Mouse (Mus musculus) stomach, embryonic 14.5 days (tissue): ENCODE data around the gene Tnfsfm13. TPM values are rescaled to one million over a fixed set of nuclear protein-coding genes. Genes with fewer than 3 reads are reported as not detected.

Source experiments
- ATAC-seq: fragments of 200-750 bp; cut with Nextera tagmentation; 2 replicates; pipeline ENCODE4 v1.8.0; 2017; ENCODE audit warnings: low read depth, moderate TSS enrichment; ENCODE audit not compliant: insufficient number of reproducible peaks, insufficient read depth, low FRiP score
- H3K27ac ChIP-seq: fragments of 300-500 bp; sonication (generic); 2 replicates; pipeline ENCODE4 v1.5.1; 2014; ENCODE audit warnings: mild to moderate bottlenecking, low read length, moderate library complexity, mixed read lengths
- H3K27me3 ChIP-seq: fragments of 300-500 bp; sonication (generic); 2 replicates; pipeline ENCODE4 v1.6.1; 2014; ENCODE audit warnings: low read length, control low read depth, mixed read lengths; ENCODE audit not compliant: control insufficient read depth, insufficient read depth
- H3K36me3 ChIP-seq: fragments of 300-500 bp; sonication (generic); 2 replicates; pipeline ENCODE4 v1.6.1; 2014; ENCODE audit warnings: mild to moderate bottlenecking, control low read depth, low read length, moderate library complexity, mixed read lengths; ENCODE audit not compliant: control insufficient read depth, insufficient read depth
- H3K4me1 ChIP-seq: fragments of 300-500 bp; sonication (generic); 2 replicates; pipeline ENCODE4 v1.6.1; 2014; ENCODE audit warnings: low read length, control low read depth, mixed read lengths; ENCODE audit not compliant: control insufficient read depth, insufficient read depth
- H3K4me2 ChIP-seq: fragments of 300-500 bp; sonication (generic); replicated peaks from 2 replicates; pipeline ENCODE4 v1.6.1; 2014; ENCODE audit warnings: low read depth, low read length, control low read depth
- H3K4me3 ChIP-seq: fragments of 300-500 bp; sonication (generic); 2 replicates; pipeline ENCODE4 v1.5.1; 2014; ENCODE audit warnings: low read depth, low read length, control low read depth
- H3K9ac ChIP-seq: fragments of 300-500 bp; sonication (generic); replicated peaks from 2 replicates; pipeline ENCODE4 v1.6.1; 2014; ENCODE audit warnings: low read depth, mild to moderate bottlenecking, control low read depth, low read length, moderate library complexity, mixed read lengths
- H3K9me3 ChIP-seq: fragments of 300-500 bp; sonication (generic); 2 replicates; pipeline ENCODE4 v1.6.1; 2016; ENCODE audit warnings: low read depth, low read length, control low read depth; ENCODE audit not compliant: control insufficient read depth
- WGBS: fragments of 180-500 bp; shearing (Covaris S2); extraction: QIAGEN DNeasy Blood & Tissue Kit; methylation state at CpG from one replicate; pipeline ENCODE4 v1.1.7; 2014; 5-methylcytosine and 5-hydroxymethylcytosine counted together
- polyA plus RNA-seq: library from polyadenylated mRNA; unstranded; fragments of >200 nt; fragmentation: Nextera tagmentation; extraction: Ambion mirVana; gene quantifications from 2 replicates; pipeline ENCODE4 v1.2.1, GENCODE M21; 2014

The Tnfsfm13 gene
- polyA plus RNA-seq, 1 experiment from 2014 or later = 5.5 TPM

- ATAC-seq = no peak
- H3K9ac ChIP-seq = no peak within 1 kb of the TSS
- no peaks in the 10 kb centered on the region for H3K27me3 ChIP-seq
- peak within 1 kb of the TSS; percentile 11; the same call in 1 of the 2 replicates for H3K27ac ChIP-seq
- H3K4me2 ChIP-seq = no peak within 1 kb of the TSS
- H3K9me3 ChIP-seq = no peaks in the 10 kb centered on the region
- H3K36me3 ChIP-seq = peaks cover 56% of the 10 kb centered on the region
- H3K4me3 ChIP-seq = no peak within 1 kb of the TSS
- H3K4me1 ChIP-seq = peaks cover 26% of the 10 kb centered on the region; the same call in 1 of the 2 replicates
- WGBS = 32% methylated on average over 7 of the region's 7 CpGs
Observed at GRCm38 (mm10) chr11:69665961-69666664, 29.8 kb downstream of the Tnfsfm13 start, which contains the start of gene Cd68. Gene Cd68, minus strand, starts transcription at chr11:69666153.

- Histone ChIP-seq H3K27ac (no peak overlapping the region), H3K36me3 (peaks cover 52% of the 10 kb centered on the region), H3K27me3 (no peaks in the 10 kb centered on the region), H3K4me1 (peaks cover 27% of the 10 kb centered on the region; the same call in 1 of the 2 replicates), H3K9ac (no peak overlapping the region), H3K4me3 (no peak overlapping the region), H3K9me3 (no peaks in the 10 kb centered on the region), H3K4me2 (no peak overlapping the region)
- WGBS = 69% methylated on average over 9 of the region's 9 CpGs
- ATAC-seq = no peak
Observed at GRCm38 (mm10) chr11:69665457-69665960, 30.4 kb downstream of the Tnfsfm13 start.

- no peak overlapping the region for H3K9ac ChIP-seq
- H3K9me3 ChIP-seq = no peaks in the 10 kb centered on the region
- H3K36me3 ChIP-seq = peaks cover 45% of the 10 kb centered on the region
- no peak overlapping the region for H3K27ac ChIP-seq
- no peak overlapping the region for H3K4me2 ChIP-seq
- no peak for ATAC-seq
- H3K4me3 ChIP-seq = no peak overlapping the region
- peaks cover 21% of the 10 kb centered on the region; the same call in 1 of the 2 replicates for H3K4me1 ChIP-seq
- 91% methylated on average over 7 of the region's 7 CpGs for WGBS
- no peaks in the 10 kb centered on the region for H3K27me3 ChIP-seq
Observed at GRCm38 (mm10) chr11:69664841-69665240, 31.1 kb downstream of the Tnfsfm13 start.

- no peak overlapping the region for H3K4me2 ChIP-seq
- no peak overlapping the region for H3K9ac ChIP-seq
- H3K36me3 ChIP-seq = peaks cover 39% of the 10 kb centered on the region
- H3K27me3 ChIP-seq = no peaks in the 10 kb centered on the region
- 85% methylated on average over 6 of the region's 6 CpGs for WGBS
- H3K4me3 ChIP-seq = no peak overlapping the region
- H3K27ac ChIP-seq = no peak overlapping the region
- no peaks in the 10 kb centered on the region for H3K9me3 ChIP-seq
- no peak for ATAC-seq
- H3K4me1 ChIP-seq = peaks cover 13% of the 10 kb centered on the region; the same call in 1 of the 2 replicates
Observed at GRCm38 (mm10) chr11:69663795-69664194, 32.1 kb downstream of the Tnfsfm13 start.

GRCm38 (mm10) chr11:69662967-69663671 is 32.8 kb downstream of the Tnfsfm13 start:
- peak; percentile 1; the same call in 1 of the 2 replicates for ATAC-seq
- Histone ChIP-seq H3K27ac (peak overlapping the region; percentile 88), H3K4me3 (peak overlapping the region; percentile 50), H3K9me3 (no peaks in the 10 kb centered on the region), H3K27me3 (no peaks in the 10 kb centered on the region), H3K4me2 (peak overlapping the region; percentile 42), H3K36me3 (peaks cover 38% of the 10 kb centered on the region), H3K4me1 (peaks cover 13% of the 10 kb centered on the region; the same call in 1 of the 2 replicates), H3K9ac (peak overlapping the region; percentile 41; the same call in 1 of the 2 replicates)
- 70% methylated on average over 13 of the region's 13 CpGs for WGBS

- Histone ChIP-seq H3K4me2 (peak within 1 kb of the TSS; percentile 42), H3K4me3 (peak within 1 kb of the TSS; percentile 50), H3K27ac (peak within 1 kb of the TSS; percentile 88), H3K9ac (peak within 1 kb of the TSS; percentile 47), H3K9me3 (no peaks in the 10 kb centered on the region), H3K4me1 (peaks cover 14% of the 10 kb centered on the region; the same call in 1 of the 2 replicates), H3K36me3 (peaks cover 35% of the 10 kb centered on the region), H3K27me3 (no peaks in the 10 kb centered on the region)
- peak; percentile 93 for ATAC-seq
- WGBS = under 1% methylated on average over 48 of the region's 48 CpGs
Observed at GRCm38 (mm10) chr11:69662213-69662966, 33.5 kb downstream of the Tnfsfm13 start, which contains the start of gene Mpdu1. Gene Mpdu1, minus strand, starts transcription at chr11:69662642.

- Histone ChIP-seq H3K36me3 (peaks cover 39% of the 10 kb centered on the region), H3K9ac (peak overlapping the region; percentile 47; the same call in 1 of the 2 replicates), H3K27me3 (no peaks in the 10 kb centered on the region), H3K4me3 (peak overlapping the region; percentile 50), H3K27ac (peak overlapping the region; percentile 88), H3K4me1 (peaks cover 17% of the 10 kb centered on the region; the same call in 1 of the 2 replicates), H3K4me2 (peak overlapping the region; percentile 42), H3K9me3 (no peaks in the 10 kb centered on the region)
- no peak for ATAC-seq
- WGBS = 73% methylated on average over 3 of the region's 3 CpGs
Observed at GRCm38 (mm10) chr11:69661221-69661881, 34.5 kb downstream of the Tnfsfm13 start.
